Mouse (Mus musculus): ENCODE results near the gene Pde6h.

Pde6h gene

DNA sequence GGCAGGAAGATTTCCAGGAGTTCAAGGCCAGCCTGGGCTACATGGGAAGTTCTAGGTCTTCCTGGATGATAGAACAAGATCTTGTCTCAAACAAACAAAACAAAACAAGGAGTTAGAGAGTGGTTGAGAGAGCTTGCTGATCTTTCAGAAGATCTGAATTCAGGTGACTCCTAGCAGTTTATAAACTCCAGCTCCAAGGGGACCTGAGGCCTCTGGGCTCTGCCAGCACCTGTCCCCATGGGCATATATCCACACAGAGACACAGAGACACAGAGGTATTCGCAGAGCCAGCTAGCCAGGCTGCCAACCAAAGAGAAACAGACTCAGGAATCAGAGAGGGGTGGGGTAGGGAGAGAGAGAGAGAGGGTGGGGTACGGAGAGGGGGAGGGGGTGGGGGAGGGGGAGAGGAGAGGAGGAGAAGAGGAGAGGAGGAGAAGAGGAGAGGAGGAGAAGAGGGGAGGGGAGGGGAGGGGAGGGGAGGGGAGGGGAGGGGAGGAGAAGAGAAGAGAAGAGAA, 10.8 kb upstream of the Pde6h start:
- DNase-seq (ENCODE audit: low spot score in 2 of 2), result no peak

DNA sequence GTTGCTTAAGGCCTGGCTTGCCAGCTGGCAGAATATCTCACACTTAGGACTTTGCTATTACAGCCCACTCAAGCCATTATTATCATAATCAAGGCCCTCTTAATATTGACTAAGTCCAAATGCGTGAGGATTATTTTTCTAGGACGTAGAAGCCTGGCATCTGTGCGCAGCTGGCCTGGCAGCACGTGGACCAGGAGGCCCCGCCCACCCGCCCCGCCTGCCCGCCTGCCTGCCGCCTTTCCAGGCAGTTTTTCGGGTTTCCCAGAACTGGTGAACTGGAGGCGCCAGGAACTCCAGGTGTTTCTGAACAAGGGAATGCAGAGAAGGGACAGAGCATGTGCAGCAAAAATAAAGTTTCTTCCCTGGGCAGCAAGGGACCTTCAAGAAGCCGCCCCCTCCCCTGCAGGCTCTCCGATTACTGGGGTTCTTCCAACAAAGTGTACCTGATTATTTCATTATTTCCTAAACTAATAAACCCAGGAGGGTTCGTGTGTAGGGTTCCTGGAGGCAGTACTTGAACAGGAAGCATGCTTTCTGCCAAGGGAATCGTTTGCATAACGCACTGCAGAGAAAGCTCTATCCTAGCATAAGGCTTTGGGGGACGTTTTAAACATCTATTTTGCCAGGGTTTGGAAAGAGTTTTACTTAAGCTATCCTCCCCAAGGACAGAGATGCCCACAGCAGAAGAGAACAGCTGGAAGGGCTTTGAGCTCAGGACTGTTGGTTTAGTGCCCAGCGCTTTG, 10.1 kb upstream of the Pde6h start:
- no peak for DNase-seq (ENCODE audit: low spot score in 2 of 2)

DNA sequence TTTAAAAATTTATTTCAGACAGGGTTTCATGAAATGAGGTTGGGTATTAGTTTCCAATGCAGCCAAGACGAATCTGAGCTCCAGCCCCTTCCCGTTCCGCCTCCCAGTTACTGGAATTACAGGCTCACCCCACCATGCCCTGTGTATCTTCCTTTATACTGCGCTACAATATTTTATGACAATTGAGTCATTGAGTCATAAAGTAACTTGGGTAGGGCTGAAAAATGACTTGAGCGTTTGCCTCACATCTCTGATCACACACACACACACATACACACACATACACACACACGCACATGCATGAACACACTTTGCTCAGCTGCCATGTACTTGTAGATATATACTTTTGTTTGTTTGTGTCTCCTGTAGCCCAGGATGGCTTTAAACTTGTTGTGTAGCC, 9.4 kb upstream of the Pde6h start:
- no peak for DNase-seq (ENCODE audit: low spot score in 2 of 2)

DNA sequence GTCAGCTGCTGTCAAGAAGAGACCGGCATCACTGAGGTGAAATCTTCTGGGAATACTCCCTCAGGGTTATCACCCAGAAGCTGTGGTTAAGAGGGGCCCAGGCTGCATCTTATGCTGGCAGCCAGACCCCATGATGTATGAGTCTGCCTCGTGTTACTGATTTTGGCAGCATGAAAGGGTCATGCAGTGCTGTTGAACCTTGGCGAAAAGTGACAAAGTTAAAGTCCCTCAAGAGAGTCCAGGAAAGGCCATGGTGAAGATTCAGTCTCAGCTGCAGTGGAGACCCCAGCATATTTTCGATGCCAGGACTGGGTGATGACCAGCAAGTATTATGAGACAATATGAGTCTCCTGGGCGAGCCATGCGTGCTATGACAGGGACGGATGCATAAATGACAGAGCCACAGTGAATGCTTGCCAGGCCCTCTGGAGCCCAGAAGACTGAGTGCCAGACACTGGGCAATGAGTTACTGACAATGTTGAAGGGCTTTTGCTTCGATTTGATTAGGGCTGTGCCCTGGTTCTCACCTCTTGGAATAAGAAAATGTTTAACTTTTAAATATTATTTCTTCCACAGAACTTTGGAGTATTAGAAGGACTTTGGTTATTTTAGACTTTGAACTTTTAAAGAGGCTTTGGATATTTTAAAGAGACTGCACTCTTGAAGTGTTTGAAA, 7.8 kb upstream of the Pde6h start:
- DNase-seq (ENCODE audit: low spot score in 2 of 2), result no peak

- no peak for DNase-seq (ENCODE audit: low spot score in 2 of 2)
Observed at GRCm38 (mm10) chr6:136917885-136918284, 5.7 kb upstream of the Pde6h start.

GRCm38 (mm10) chr6:136920320-136921257, 3.0 kb upstream of the Pde6h start:
- DNase-seq (ENCODE audit: low spot score in 2 of 2), result peak in 1 of 2 experiments; percentile 77

DNA sequence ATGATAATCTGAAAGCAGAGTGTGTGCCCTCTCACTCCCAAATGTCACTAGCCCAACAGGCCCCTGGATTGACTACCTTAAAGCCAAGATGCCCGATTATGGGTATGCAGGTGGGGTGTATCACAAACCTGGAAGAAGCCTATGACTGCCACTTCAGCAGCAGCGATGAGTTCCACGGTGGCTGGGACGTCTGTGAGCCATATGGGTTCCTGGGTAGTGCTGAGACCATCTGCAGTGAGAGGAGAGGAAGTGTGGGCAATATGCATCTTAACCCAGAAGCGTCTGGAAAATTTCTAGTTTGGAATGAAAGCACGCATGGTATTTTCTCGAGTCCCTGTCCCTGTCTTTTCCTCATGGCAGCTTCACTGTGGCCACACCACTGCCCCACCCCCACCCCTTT, 2.0 kb upstream of the Pde6h start:
- no peak for DNase-seq (ENCODE audit: low spot score in 2 of 2)

- DNase-seq (ENCODE audit: low spot score in 2 of 2), result no peak
Observed at GRCm38 (mm10) chr6:136922080-136922479, 1.6 kb upstream of the Pde6h start, which contains the start of gene Erp27. TSS of gene Erp27 (minus strand) at chr6:136922180.

DNA sequence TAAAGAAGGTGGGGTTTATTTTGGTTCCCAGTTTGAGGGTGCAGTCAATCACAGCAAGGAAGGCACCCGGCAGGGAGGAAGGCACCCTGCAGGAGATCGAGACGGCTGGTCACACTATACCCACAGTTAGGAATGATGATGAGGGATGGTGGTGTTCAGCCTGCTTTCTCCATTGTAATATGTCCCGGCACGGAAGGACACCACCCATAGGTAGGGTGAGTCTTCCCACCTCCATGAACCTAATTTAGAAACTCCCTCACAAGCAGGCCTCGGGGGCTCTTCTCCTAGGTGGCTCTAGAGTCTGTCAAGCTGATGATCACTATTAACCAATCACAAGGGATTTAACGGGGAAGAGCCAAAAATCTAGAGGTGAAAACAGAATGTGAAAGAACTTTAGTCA, 761 bp upstream of the Pde6h start:
- DNase-seq (ENCODE audit: low spot score in 2 of 2), result no peak

GRCm38 (mm10) chr6:136925049-136925448, 1.4 kb downstream of the Pde6h start:
- no peak for DNase-seq (ENCODE audit: low spot score in 2 of 2)

DNA sequence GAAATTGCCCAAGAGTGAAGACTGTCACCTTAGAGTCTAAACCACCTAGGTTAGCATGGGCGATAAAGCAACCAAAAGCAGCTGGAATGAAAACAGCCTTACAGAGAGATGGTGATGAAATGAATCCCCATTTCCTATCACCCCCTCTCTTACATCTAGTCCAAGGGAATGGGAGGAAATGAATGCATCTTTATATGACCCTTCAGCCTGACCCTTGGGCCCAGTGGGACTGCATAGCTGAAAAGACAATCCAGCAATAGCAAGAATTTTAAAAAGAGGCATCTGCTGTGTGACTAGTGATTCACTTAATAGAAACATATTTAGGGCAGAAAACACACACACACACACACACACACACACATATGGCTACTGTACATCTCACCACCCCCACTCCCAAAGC, 4.0 kb downstream of the Pde6h start:
- no peak for DNase-seq (ENCODE audit: low spot score in 2 of 2)

- DNase-seq (ENCODE audit: low spot score in 2 of 2), result no peak
Observed at GRCm38 (mm10) chr6:136930677-136931076, 7.0 kb downstream of the Pde6h start.

DNA sequence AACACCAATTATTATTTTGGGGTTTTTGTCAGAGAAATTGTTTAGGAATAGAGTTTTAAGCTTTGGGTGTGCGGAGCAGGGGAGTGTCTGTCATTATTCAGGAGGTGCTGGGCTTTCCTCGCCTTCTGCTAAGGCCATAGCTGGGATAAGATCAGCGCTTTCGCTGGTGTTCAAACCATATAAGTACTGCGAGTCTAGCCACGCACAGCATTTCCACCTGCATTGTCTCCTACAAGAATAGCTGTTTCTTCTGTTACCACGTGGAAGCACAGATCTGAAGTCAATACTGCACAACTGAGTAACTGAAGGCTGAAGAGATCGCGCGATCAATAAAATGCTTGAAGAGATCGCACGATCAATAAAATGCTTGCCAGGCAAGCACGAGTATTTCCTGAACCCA, 7.6 kb downstream of the Pde6h start:
- DNase-seq (ENCODE audit: low spot score in 2 of 2), result no peak

- no peak for DNase-seq (ENCODE audit: low spot score in 2 of 2)
Observed at GRCm38 (mm10) chr6:136934068-136934467, 10.4 kb downstream of the Pde6h start.

DNA sequence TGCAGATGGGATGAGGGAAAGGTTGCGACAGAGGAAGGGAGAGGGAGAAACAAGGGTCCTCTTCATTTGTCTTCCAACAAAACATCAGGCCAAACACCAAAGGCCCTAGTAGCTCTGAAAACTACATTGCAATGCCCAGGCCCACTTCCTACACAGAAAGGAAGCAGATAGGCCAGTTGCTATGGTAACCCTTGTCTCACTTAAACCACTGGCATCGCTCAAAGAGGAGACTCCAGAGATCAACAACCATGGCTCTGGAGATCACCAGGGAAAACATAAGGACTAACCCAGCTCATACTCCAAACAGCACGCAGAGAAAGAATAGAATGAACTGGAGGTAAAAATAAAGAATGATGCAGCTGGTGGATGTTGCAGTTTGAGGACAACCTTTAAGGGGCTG, 11.6 kb downstream of the Pde6h start:
- no peak for DNase-seq (ENCODE audit: low spot score in 2 of 2)

GRCm38 (mm10) chr6:136936361-136936760, 12.7 kb downstream of the Pde6h start:
- DNase-seq (ENCODE audit: low spot score in 2 of 2), result no peak

DNA sequence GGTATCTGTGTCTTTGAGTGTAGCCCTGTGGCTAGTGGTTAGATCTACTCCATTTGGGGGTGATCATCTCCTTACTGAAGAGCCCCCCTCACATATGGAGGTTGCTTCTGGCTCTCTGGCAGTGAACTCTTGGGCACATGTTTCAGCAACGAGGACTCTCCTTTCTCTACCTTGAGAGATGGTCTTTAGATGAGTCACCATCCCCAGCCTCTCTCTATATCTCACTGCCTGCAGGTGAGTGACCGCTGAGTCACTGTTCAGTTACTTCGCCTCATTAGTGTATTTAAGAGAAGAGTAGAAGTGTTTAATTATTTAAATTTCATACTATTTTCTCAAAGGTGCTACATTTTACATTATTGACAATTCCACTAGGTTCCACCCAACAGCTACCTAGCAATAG, 13.5 kb downstream of the Pde6h start:
- no peak for DNase-seq (ENCODE audit: low spot score in 2 of 2)

DNA sequence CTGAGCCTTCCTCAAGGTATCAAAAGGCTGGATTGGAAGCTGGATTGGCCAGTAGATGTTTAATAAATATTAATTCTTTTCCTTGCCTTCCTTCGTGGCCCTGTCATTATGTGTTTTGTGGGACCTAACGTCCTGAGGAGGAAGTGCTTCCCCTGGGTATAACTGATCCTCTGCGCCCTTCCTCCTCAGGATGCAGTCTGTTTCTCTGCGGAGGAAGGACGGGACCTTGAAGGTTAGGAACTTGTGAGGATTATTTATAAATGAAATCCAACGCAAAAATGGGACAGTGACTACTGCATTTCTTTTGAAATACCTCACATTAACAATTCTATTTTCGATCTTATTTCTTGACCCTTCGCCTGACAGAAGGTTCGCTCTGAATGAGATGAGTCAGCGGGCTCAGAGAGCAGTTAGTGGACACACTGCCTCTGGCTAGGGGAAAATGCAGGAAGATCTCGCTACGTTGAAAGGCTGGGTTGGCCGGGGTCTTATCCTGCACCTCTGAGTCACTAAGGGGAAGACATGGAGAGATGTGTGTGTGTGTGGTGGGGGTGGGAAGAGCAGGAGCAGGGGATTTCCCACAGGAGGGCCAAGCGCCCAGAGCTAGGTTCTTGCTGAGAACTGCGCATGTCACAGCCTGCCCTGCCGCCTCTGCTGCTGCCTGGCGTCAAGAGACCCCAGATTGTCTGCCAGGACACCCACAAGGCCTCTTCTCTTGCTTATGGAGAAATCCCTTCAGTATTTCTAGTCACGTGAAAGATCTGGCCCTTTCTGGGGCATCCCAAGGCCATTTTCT, 14.9 kb downstream of the Pde6h start:
- no peak for DNase-seq (ENCODE audit: low spot score in 2 of 2)

- no peak for DNase-seq (ENCODE audit: low spot score in 2 of 2)
Observed at GRCm38 (mm10) chr6:136939326-136940187, 15.9 kb downstream of the Pde6h start.

Measured in cerebellum, postnatal 4 days (tissue).